Mouse (Mus musculus): ENCODE data around the gene Cct4.

GRCm38 (mm10) chr11:22994271-22994670, 4.0 kb downstream of the Cct4 start:
- TF ChIP-seq CTCF (IDR thresholded peaks at IDR 0.05; ENCODE audit: control insufficient read depth, insufficient read depth, insufficient read length) (no peak), USF1 (IDR thresholded peaks at IDR 0.05; ENCODE audit: low read depth) (no peak)

Measured in C2C12 (cell line).